Mouse (Mus musculus) right cerebral cortex, adult 18-20 months (tissue): ENCODE measurements around the gene Agap1.

Source experiments
- DNase-seq: peaks from one replicate; pipeline ENCODE4 v3.0.0; 2022; ENCODE audit warnings: mixed read lengths

Gene Agap1

GRCm38 (mm10) chr1:89550061-89550869, 95.7 kb downstream of the Agap1 start:
- no peak for DNase-seq

GRCm38 (mm10) chr1:89552470-89552869, 97.9 kb downstream of the Agap1 start:
- DNase-seq, result no peak

- DNase-seq, result no peak
Observed at GRCm38 (mm10) chr1:89553791-89554190, 99.2 kb downstream of the Agap1 start.

GRCm38 (mm10) chr1:89554969-89555856, 100.6 kb downstream of the Agap1 start:
- no peak for DNase-seq

GRCm38 (mm10) chr1:89556006-89556405, 101.4 kb downstream of the Agap1 start:
- no peak for DNase-seq

- DNase-seq, result no peak
Observed at GRCm38 (mm10) chr1:89557401-89557800, 102.8 kb downstream of the Agap1 start.

- DNase-seq, result no peak
Observed at GRCm38 (mm10) chr1:89558080-89558479, 103.5 kb downstream of the Agap1 start.

GRCm38 (mm10) chr1:89563399-89563798, 108.8 kb downstream of the Agap1 start:
- no peak for DNase-seq

GRCm38 (mm10) chr1:89566578-89567488, 112.2 kb downstream of the Agap1 start:
- DNase-seq, result no peak

GRCm38 (mm10) chr1:89568546-89569405, 114.2 kb downstream of the Agap1 start:
- DNase-seq, result no peak

- DNase-seq, result no peak
Observed at GRCm38 (mm10) chr1:89570522-89571299, 116.1 kb downstream of the Agap1 start.

GRCm38 (mm10) chr1:89573486-89573885, 118.9 kb downstream of the Agap1 start:
- DNase-seq, result peak; percentile 46

GRCm38 (mm10) chr1:89574941-89575890, 120.6 kb downstream of the Agap1 start:
- DNase-seq, result no peak

GRCm38 (mm10) chr1:89576174-89576890, 121.7 kb downstream of the Agap1 start:
- DNase-seq, result no peak

GRCm38 (mm10) chr1:89576985-89577384, 122.4 kb downstream of the Agap1 start:
- peak; percentile 67 for DNase-seq

- peak; percentile 88 for DNase-seq
Observed at GRCm38 (mm10) chr1:89580031-89580998, 125.7 kb downstream of the Agap1 start.

GRCm38 (mm10) chr1:89580999-89581765, 126.6 kb downstream of the Agap1 start:
- DNase-seq, result peak; percentile 39
